Mouse (Mus musculus): Measurements from ENCODE around the gene Fpr3. TPM values are rescaled to one million over a fixed set of nuclear protein-coding genes. Genes with fewer than 3 reads are reported as not detected.

Gene Fpr3
- polyA plus RNA-seq, 1 experiment from 2014 or later, result not detected

DNA sequence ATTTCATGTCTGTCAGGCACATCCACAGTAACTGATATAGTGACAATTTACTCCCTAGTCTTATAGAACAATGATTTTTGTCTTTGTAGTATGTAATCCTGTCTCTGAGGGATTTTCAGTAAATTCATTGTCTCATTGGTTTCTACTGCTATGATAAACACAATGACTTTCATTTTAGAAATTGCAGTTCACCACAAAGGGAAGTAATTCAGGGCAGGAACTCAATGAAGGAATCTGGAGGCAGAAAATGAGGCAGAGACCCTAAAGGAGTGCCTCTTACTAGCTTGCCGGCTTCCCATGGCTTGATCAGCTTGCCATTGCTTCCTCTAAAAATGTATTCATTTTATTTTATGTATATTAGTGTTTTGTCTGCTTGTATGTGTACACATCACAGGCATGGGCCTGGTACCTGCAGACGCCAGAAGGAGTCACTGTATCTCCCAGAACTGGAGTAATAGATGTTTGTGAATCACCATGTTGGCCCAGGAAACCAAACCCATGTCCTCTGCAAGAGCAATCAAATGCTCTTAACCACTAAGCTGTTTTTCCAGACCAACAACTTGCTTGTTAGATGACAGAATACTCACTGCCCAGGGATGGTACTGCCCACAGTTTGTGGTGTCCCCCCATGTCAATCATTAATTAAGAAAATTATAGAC is 16.6 kb upstream of the Fpr3 start:
- no peak for DNase-seq (ENCODE audit: low spot score, missing footprints)
- no peak for ATAC-seq (ENCODE audit: low FRiP score)
- H3K27ac ChIP-seq (ENCODE audit: low read depth, low read length), result no peak overlapping the region
- 84% methylated on average over 2 of the region's 2 CpGs for WGBS
- H3K4me2 ChIP-seq, result no peak overlapping the region
- H3K4me3 ChIP-seq (ENCODE audit: low read depth, low read length), result no peak overlapping the region
- H3K36me3 ChIP-seq (ENCODE audit: control insufficient read depth, insufficient read depth, low read length), result no peaks in the 10 kb centered on the region
- H3K4me1 ChIP-seq (ENCODE audit: control insufficient read depth, insufficient read depth, low read length), result no peaks in the 10 kb centered on the region
- H3K9ac ChIP-seq (ENCODE audit: low read length), result no peak overlapping the region
- peaks cover 3% of the 10 kb centered on the region; the same call in 1 of the 2 replicates for H3K9me3 ChIP-seq (ENCODE audit: control insufficient read depth, low read length)
- H3K27me3 ChIP-seq (ENCODE audit: control insufficient read depth, insufficient read depth, low read length), result no peaks in the 10 kb centered on the region

DNA sequence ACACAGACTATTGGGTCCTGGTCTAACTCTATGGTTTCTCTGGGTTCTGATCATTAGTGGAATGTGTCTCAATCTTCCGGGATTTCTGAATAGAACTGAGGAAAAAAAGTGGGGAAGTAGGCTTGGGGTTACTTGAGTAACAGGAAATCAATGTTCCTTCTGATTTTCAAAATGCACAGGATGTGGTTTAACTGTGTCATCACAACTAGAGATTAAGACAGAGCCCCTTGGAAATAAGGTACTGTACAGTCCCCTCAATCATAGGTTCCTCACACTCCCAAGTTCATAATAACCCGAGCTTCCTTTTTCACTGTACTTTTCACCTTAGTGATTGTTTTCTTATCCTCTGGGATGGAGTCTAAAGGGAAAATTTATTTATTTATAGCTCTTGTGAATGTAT is 16.0 kb upstream of the Fpr3 start:
- 95% methylated on average over 2 of the region's 2 CpGs for WGBS
- Histone ChIP-seq H3K4me2 (no peak overlapping the region), H3K27ac (ENCODE audit: low read depth, low read length) (no peak overlapping the region), H3K9me3 (ENCODE audit: control insufficient read depth, low read length) (peaks cover 3% of the 10 kb centered on the region; the same call in 1 of the 2 replicates), H3K36me3 (ENCODE audit: control insufficient read depth, insufficient read depth, low read length) (no peaks in the 10 kb centered on the region), H3K4me1 (ENCODE audit: control insufficient read depth, insufficient read depth, low read length) (no peaks in the 10 kb centered on the region), H3K9ac (ENCODE audit: low read length) (no peak overlapping the region), H3K27me3 (ENCODE audit: control insufficient read depth, insufficient read depth, low read length) (no peaks in the 10 kb centered on the region), H3K4me3 (ENCODE audit: low read depth, low read length) (no peak overlapping the region)
- no peak for DNase-seq (ENCODE audit: low spot score, missing footprints)
- no peak for ATAC-seq (ENCODE audit: low FRiP score)

- Histone ChIP-seq H3K4me1 (ENCODE audit: control insufficient read depth, insufficient read depth, low read length) (no peaks in the 10 kb centered on the region), H3K9me3 (ENCODE audit: control insufficient read depth, low read length) (no peaks in the 10 kb centered on the region), H3K4me3 (ENCODE audit: low read depth, low read length) (no peak overlapping the region), H3K27ac (ENCODE audit: low read depth, low read length) (no peak overlapping the region), H3K36me3 (ENCODE audit: control insufficient read depth, insufficient read depth, low read length) (no peaks in the 10 kb centered on the region), H3K9ac (ENCODE audit: low read length) (no peak overlapping the region), H3K27me3 (ENCODE audit: control insufficient read depth, insufficient read depth, low read length) (no peaks in the 10 kb centered on the region), H3K4me2 (no peak overlapping the region)
- no peak for ATAC-seq (ENCODE audit: low FRiP score)
- 86% methylated on average over 1 of the region's 1 CpGs for WGBS
- no peak for DNase-seq (ENCODE audit: low spot score, missing footprints)
These were observed 8.3 kb upstream of the Fpr3 start for GRCm38 (mm10) chr17:17879347-17879746.

GRCm38 (mm10) chr17:17882672-17883071 is 5.0 kb upstream of the Fpr3 start:
- DNase-seq (ENCODE audit: low spot score, missing footprints), result no peak
- H3K27ac ChIP-seq (ENCODE audit: low read depth, low read length), result no peak overlapping the region
- no peaks in the 10 kb centered on the region for H3K4me1 ChIP-seq (ENCODE audit: control insufficient read depth, insufficient read depth, low read length)
- H3K36me3 ChIP-seq (ENCODE audit: control insufficient read depth, insufficient read depth, low read length), result no peaks in the 10 kb centered on the region
- no peak overlapping the region for H3K9ac ChIP-seq (ENCODE audit: low read length)
- H3K4me3 ChIP-seq (ENCODE audit: low read depth, low read length), result no peak overlapping the region
- no peak overlapping the region for H3K4me2 ChIP-seq
- H3K9me3 ChIP-seq (ENCODE audit: control insufficient read depth, low read length), result no peaks in the 10 kb centered on the region
- no peak for ATAC-seq (ENCODE audit: low FRiP score)
- WGBS, result 85% methylated on average over 3 of the region's 3 CpGs
- H3K27me3 ChIP-seq (ENCODE audit: control insufficient read depth, insufficient read depth, low read length), result no peaks in the 10 kb centered on the region

DNA sequence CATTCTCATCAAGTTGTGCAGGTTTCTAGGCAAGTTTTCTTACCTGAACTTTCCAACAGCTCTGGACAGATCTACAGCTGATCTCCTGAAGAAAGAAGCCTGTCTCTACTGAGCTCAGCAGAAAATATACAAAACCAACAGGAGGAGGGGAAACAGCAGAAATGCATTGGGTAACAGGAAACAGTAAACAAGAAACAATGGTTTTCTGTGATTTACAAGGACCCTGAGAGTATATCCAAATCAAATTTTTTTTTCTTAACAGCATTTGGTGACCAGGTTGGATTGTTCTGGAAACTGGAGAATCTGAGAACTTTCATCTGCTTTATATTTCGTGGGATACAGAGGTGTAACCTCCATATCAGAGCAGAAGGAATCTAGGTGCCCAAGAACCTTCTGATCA is 3.8 kb upstream of the Fpr3 start, which contains the start of gene Fpr1:
TSS of gene Fpr1 (minus strand) at position 101 of the 400 bp plus-strand sequence.
- Histone ChIP-seq H3K4me2 (no peak within 1 kb of the TSS), H3K36me3 (ENCODE audit: control insufficient read depth, insufficient read depth, low read length) (no peaks in the 10 kb centered on the region), H3K27me3 (ENCODE audit: control insufficient read depth, insufficient read depth, low read length) (no peaks in the 10 kb centered on the region), H3K4me3 (ENCODE audit: low read depth, low read length) (no peak within 1 kb of the TSS), H3K4me1 (ENCODE audit: control insufficient read depth, insufficient read depth, low read length) (no peaks in the 10 kb centered on the region), H3K27ac (ENCODE audit: low read depth, low read length) (no peak within 1 kb of the TSS), H3K9ac (ENCODE audit: low read length) (no peak within 1 kb of the TSS), H3K9me3 (ENCODE audit: control insufficient read depth, low read length) (no peaks in the 10 kb centered on the region)
- WGBS, result 65% methylated on average over 1 of the region's 1 CpGs
- DNase-seq (ENCODE audit: low spot score, missing footprints) (no peak), ATAC-seq (ENCODE audit: low FRiP score) (no peak)

- Histone ChIP-seq H3K4me2 (no peak overlapping the region), H3K9ac (ENCODE audit: low read length) (no peak overlapping the region), H3K9me3 (ENCODE audit: control insufficient read depth, low read length) (no peaks in the 10 kb centered on the region), H3K4me1 (ENCODE audit: control insufficient read depth, insufficient read depth, low read length) (no peaks in the 10 kb centered on the region), H3K36me3 (ENCODE audit: control insufficient read depth, insufficient read depth, low read length) (no peaks in the 10 kb centered on the region), H3K27me3 (ENCODE audit: control insufficient read depth, insufficient read depth, low read length) (no peaks in the 10 kb centered on the region), H3K27ac (ENCODE audit: low read depth, low read length) (no peak overlapping the region), H3K4me3 (ENCODE audit: low read depth, low read length) (no peak overlapping the region)
- DNase-seq (ENCODE audit: low spot score, missing footprints) (no peak), ATAC-seq (ENCODE audit: low FRiP score) (no peak)
- 91% methylated on average over 2 of the region's 2 CpGs for WGBS
These were observed 2.2 kb downstream of the Fpr3 start for GRCm38 (mm10) chr17:17889732-17890425.

DNA sequence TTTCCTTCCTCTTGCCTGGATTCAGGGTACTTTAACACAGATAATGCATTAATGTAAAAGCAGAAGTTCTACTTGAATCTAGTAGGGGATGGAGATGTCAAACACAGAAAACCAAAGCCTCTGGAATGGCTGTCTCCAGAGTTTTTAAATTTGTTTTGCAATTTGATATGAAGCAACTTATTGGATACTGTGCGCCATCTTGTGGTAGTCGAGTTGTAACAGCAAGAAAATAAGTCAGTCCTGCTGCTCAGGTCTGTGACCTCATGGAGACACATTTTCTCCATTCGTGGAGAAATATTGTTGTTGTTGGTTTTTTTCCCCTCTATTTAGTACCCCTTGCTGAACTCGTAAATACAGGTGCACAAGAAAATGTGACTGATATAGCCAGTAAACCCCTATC is 8.4 kb downstream of the Fpr3 start:
- WGBS, result 4% methylated on average over 4 of the region's 4 CpGs
- ATAC-seq (ENCODE audit: low FRiP score) (peak; percentile 24; the same call in 1 of the 2 replicates), DNase-seq (ENCODE audit: low spot score, missing footprints) (peak; percentile 91)
- H3K4me1 ChIP-seq (ENCODE audit: control insufficient read depth, insufficient read depth, low read length), result no peaks in the 10 kb centered on the region
- no peak overlapping the region for H3K9ac ChIP-seq (ENCODE audit: low read length)
- H3K27me3 ChIP-seq (ENCODE audit: control insufficient read depth, insufficient read depth, low read length), result no peaks in the 10 kb centered on the region
- H3K9me3 ChIP-seq (ENCODE audit: control insufficient read depth, low read length), result no peaks in the 10 kb centered on the region
- H3K4me3 ChIP-seq (ENCODE audit: low read depth, low read length), result no peak overlapping the region
- no peak overlapping the region for H3K4me2 ChIP-seq
- no peaks in the 10 kb centered on the region for H3K36me3 ChIP-seq (ENCODE audit: control insufficient read depth, insufficient read depth, low read length)
- no peak overlapping the region for H3K27ac ChIP-seq (ENCODE audit: low read depth, low read length)

DNA sequence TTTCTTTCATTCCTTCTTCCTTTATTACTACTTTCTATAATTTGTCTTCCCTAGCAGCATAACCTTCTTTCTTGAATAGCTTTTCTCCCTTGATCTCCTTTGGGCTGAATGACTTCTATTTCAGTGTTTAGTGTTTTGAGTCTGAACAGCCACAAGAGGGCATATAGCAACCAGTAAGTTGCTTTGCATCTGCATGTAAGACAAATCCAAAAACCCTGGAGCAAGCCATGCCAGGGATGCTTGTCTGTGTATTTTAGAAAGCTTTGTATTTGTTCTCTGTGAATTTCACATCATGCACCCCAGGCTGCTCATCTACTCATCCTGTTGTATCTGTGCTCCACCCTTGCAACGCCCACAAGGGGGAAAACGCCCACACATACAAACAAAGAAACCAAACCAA is 11.6 kb downstream of the Fpr3 start:
- H3K27ac ChIP-seq (ENCODE audit: low read depth, low read length), result no peak overlapping the region
- no peaks in the 10 kb centered on the region for H3K9me3 ChIP-seq (ENCODE audit: control insufficient read depth, low read length)
- no peaks in the 10 kb centered on the region for H3K27me3 ChIP-seq (ENCODE audit: control insufficient read depth, insufficient read depth, low read length)
- DNase-seq (ENCODE audit: low spot score, missing footprints) (no peak), ATAC-seq (ENCODE audit: low FRiP score) (no peak)
- H3K4me2 ChIP-seq, result no peak overlapping the region
- no peaks in the 10 kb centered on the region for H3K4me1 ChIP-seq (ENCODE audit: control insufficient read depth, insufficient read depth, low read length)
- H3K36me3 ChIP-seq (ENCODE audit: control insufficient read depth, insufficient read depth, low read length), result no peaks in the 10 kb centered on the region
- WGBS, result 86% methylated on average over 2 of the region's 2 CpGs
- no peak overlapping the region for H3K4me3 ChIP-seq (ENCODE audit: low read depth, low read length)
- H3K9ac ChIP-seq (ENCODE audit: low read length), result no peak overlapping the region

DNA sequence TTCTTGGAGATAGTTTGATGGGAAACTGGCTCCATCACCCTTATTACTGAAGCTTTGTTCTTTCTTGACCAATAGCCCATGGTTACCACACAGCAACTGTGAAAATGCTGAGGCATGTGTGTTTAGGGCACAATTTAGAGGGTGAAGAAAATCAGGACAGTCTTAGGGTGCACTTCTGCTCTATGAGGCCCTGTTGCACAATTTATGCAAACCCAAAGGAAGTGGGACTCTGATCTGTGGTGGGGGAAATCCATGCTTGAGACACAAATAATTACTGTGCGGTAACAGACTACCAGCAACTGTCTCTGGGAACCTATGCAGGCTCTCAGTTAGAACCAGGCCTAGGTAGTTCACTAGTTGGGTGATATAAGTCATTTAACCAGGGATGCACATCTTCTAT is 13.1 kb downstream of the Fpr3 start:
- no peaks in the 10 kb centered on the region for H3K9me3 ChIP-seq (ENCODE audit: control insufficient read depth, low read length)
- no peak overlapping the region for H3K9ac ChIP-seq (ENCODE audit: low read length)
- DNase-seq (ENCODE audit: low spot score, missing footprints) (no peak), ATAC-seq (ENCODE audit: low FRiP score) (no peak)
- H3K36me3 ChIP-seq (ENCODE audit: control insufficient read depth, insufficient read depth, low read length), result no peaks in the 10 kb centered on the region
- no peaks in the 10 kb centered on the region for H3K4me1 ChIP-seq (ENCODE audit: control insufficient read depth, insufficient read depth, low read length)
- H3K27ac ChIP-seq (ENCODE audit: low read depth, low read length), result no peak overlapping the region
- H3K4me3 ChIP-seq (ENCODE audit: low read depth, low read length), result no peak overlapping the region
- WGBS, result 97% methylated on average over 1 of the region's 1 CpGs
- H3K4me2 ChIP-seq, result no peak overlapping the region
- no peaks in the 10 kb centered on the region for H3K27me3 ChIP-seq (ENCODE audit: control insufficient read depth, insufficient read depth, low read length)
